ENCODE assay signal across 27 mouse cellular contexts in genomic region chr3:95756808-95757207, GRCm38 (mm10).
"Had no signal": no experiment of that assay in that cellular context is flagged by ENCODE, and none has a peak within 500 bp of the region (broad histone marks: within the 10 kb centered on the region; RNA-seq: fewer than 3 reads in every experiment).

No protein-coding gene starts in this region.

- H3K36me3 ChIP-seq: hindbrain, embryonic 15.5 days had no signal

- H3K27ac ChIP-seq: gastrocnemius, adult 2 months; heart, embryonic 13.5 days; heart, embryonic 15.5 days; hindbrain, embryonic 13.5 days; hindbrain, embryonic 15.5 days; hindbrain, postnatal 0 days; kidney, embryonic 15.5 days; kidney, postnatal 0 days; layer of hippocampus, adult 2 months; left cerebral cortex, adult 2 months; limb, embryonic 10.5 days; limb, embryonic 12.5 days; liver, embryonic 13.5 days had no signal

- H3K9ac ChIP-seq: heart, embryonic 13.5 days; heart, embryonic 15.5 days; hindbrain, embryonic 13.5 days; hindbrain, embryonic 15.5 days; kidney, embryonic 15.5 days; limb, embryonic 12.5 days; liver, embryonic 13.5 days had no signal

- H3K9me3 ChIP-seq: heart, embryonic 13.5 days; heart, embryonic 15.5 days; hindbrain, embryonic 13.5 days; hindbrain, embryonic 15.5 days; kidney, embryonic 15.5 days; limb, embryonic 10.5 days; limb, embryonic 12.5 days; liver, embryonic 13.5 days had no signal

- ATAC-seq: hindbrain, postnatal 0 days; intestine, embryonic 16.5 days had no signal

- H3K27me3 ChIP-seq: heart, embryonic 13.5 days; heart, embryonic 15.5 days; hindbrain, embryonic 13.5 days; hindbrain, embryonic 15.5 days; kidney, embryonic 15.5 days; limb, embryonic 12.5 days; liver, embryonic 13.5 days had no signal

- H3K4me2 ChIP-seq: heart, embryonic 11.5 days; heart, embryonic 13.5 days; heart, embryonic 15.5 days; hindbrain, embryonic 13.5 days; hindbrain, embryonic 15.5 days; kidney, embryonic 15.5 days; limb, embryonic 12.5 days; liver, embryonic 11.5 days; liver, embryonic 13.5 days had no signal

- DNase-seq: gastrocnemius, adult 2 months; gastrocnemius, postnatal 10 days; gastrocnemius, postnatal 25 days; heart, adult 18-20 months; heart, postnatal 14 days; heart, postnatal 36 days; kidney, adult 11 months; kidney, adult 2 months; kidney, adult 9 months; kidney, postnatal 14 days; kidney, postnatal 36 days; liver; liver, embryonic 13.5 days had no signal

- H3K4me3 ChIP-seq: gastrocnemius, adult 2 months; heart, embryonic 13.5 days; heart, embryonic 15.5 days; hindbrain, embryonic 13.5 days; hindbrain, embryonic 15.5 days; kidney, embryonic 15.5 days; layer of hippocampus, adult 2 months; left cerebral cortex, adult 2 months; limb, embryonic 10.5 days; limb, embryonic 12.5 days; liver, embryonic 13.5 days had no signal
